Mouse (Mus musculus) heart, postnatal 25 days (tissue): ENCODE data around the gene Macrod2. TPM values are rescaled to one million over a fixed set of nuclear protein-coding genes. Genes with fewer than 3 reads are reported as not detected.

Experiments
- DNase-seq: peaks from one replicate; pipeline ENCODE4 v3.0.0; 2022; ENCODE audit warnings: low spot score
- intact Hi-C: fragments of 180-260 bp; cut with DNase I; formaldehyde crosslinking; loops from one replicate; pipeline ENCODE4 v1.15.1; 2025
- total RNA-seq, 2 experiments: library from RNA; stranded (reverse); gene quantifications; 2 replicates each; pipeline ENCODE4 v1.2.3; 2021

Macrod2 gene
- total RNA-seq, 2 experiments from 2014 or later = 8.9 to 9.0 TPM

- DNase-seq = no peak
- intact Hi-C loops = no loop called here
Measured at GRCm38 (mm10) chr2:141005616-141006015, 610.5 kb downstream of the Macrod2 start.

- DNase-seq = no peak
- intact Hi-C loops = no loop called here
Measured at GRCm38 (mm10) chr2:141007725-141008124, 612.6 kb downstream of the Macrod2 start.

GRCm38 (mm10) chr2:141008458-141008857 is 613.3 kb downstream of the Macrod2 start:
- DNase-seq = no peak
- intact Hi-C loops = no loop called here

- no peak for DNase-seq
- intact Hi-C loops = no loop called here
Measured at GRCm38 (mm10) chr2:141013443-141014165, 618.5 kb downstream of the Macrod2 start.

GRCm38 (mm10) chr2:141022971-141023370 is 627.9 kb downstream of the Macrod2 start:
- intact Hi-C loops = no loop called here

GRCm38 (mm10) chr2:141023916-141024315 is 628.8 kb downstream of the Macrod2 start:
- no peak for DNase-seq
- intact Hi-C loops = no loop called here

More at GRCm38 (mm10) chr2:141022971-141023370, 627.9 kb downstream of the Macrod2 start:
- no peak for DNase-seq

- DNase-seq = no peak
- intact Hi-C loops = no loop called here
Measured at GRCm38 (mm10) chr2:141024316-141025043, 629.4 kb downstream of the Macrod2 start.

- intact Hi-C loops = no loop called here
- DNase-seq = no peak
Measured at GRCm38 (mm10) chr2:141056685-141057454, 661.8 kb downstream of the Macrod2 start.

- no peak for DNase-seq
- intact Hi-C loops = no loop called here
Measured at GRCm38 (mm10) chr2:141057455-141057833, 662.3 kb downstream of the Macrod2 start.

- no peak for DNase-seq
- intact Hi-C loops = no loop called here
Measured at GRCm38 (mm10) chr2:141073981-141074855, 679.1 kb downstream of the Macrod2 start.

GRCm38 (mm10) chr2:141078221-141078620 is 683.1 kb downstream of the Macrod2 start:
- DNase-seq = no peak
- intact Hi-C loops = no loop called here

- intact Hi-C loops = no loop called here
- no peak for DNase-seq
Measured at GRCm38 (mm10) chr2:141091320-141091719, 696.2 kb downstream of the Macrod2 start.

GRCm38 (mm10) chr2:141117579-141117978 is 722.5 kb downstream of the Macrod2 start:
- intact Hi-C loops = no loop called here
- no peak for DNase-seq

- intact Hi-C loops = no loop called here
Measured at GRCm38 (mm10) chr2:141123875-141124274, 728.8 kb downstream of the Macrod2 start.

GRCm38 (mm10) chr2:141125638-141126037 is 730.5 kb downstream of the Macrod2 start:
- intact Hi-C loops = no loop called here
- DNase-seq = no peak

More at GRCm38 (mm10) chr2:141123875-141124274, 728.8 kb downstream of the Macrod2 start:
- no peak for DNase-seq

GRCm38 (mm10) chr2:141142266-141142665 is 747.2 kb downstream of the Macrod2 start:
- no peak for DNase-seq
- intact Hi-C loops = no loop called here

GRCm38 (mm10) chr2:141152011-141152772 is 757.1 kb downstream of the Macrod2 start:
- DNase-seq = no peak
- intact Hi-C loops = no loop called here

GRCm38 (mm10) chr2:141155972-141156371 is 760.9 kb downstream of the Macrod2 start:
- intact Hi-C loops = no loop called here
- no peak for DNase-seq
